Mouse (Mus musculus) liver, embryonic 13.5 days (tissue): Measurements from ENCODE around the gene Drap1. TPM values are rescaled to one million over a fixed set of nuclear protein-coding genes. Genes with fewer than 3 reads are reported as not detected.

Experiments used
- ATAC-seq: fragments of 200-750 bp; cut with Nextera tagmentation; 2 replicates; pipeline ENCODE4 v1.8.0; 2017; ENCODE audit warnings: low read depth, mild to moderate bottlenecking, moderate number of reproducible peaks, moderate library complexity
- DNase-seq: peaks from one replicate; pipeline ENCODE4 v3.0.0; 2022
- H3K27ac ChIP-seq: fragments of 300-500 bp; sonication (generic); 2 replicates; pipeline ENCODE4 v1.5.1; 2015; ENCODE audit warnings: moderate library complexity, mild to moderate bottlenecking, inconsistent platforms
- H3K27me3 ChIP-seq: fragments of 300-500 bp; sonication (generic); 2 replicates; pipeline ENCODE4 v1.6.1; 2015; ENCODE audit warnings: mild to moderate bottlenecking, inconsistent platforms
- H3K36me3 ChIP-seq: fragments of 300-500 bp; sonication (generic); 2 replicates; pipeline ENCODE4 v1.6.1; 2015; ENCODE audit warnings: mild to moderate bottlenecking, inconsistent platforms
- H3K4me1 ChIP-seq: fragments of 300-500 bp; sonication (generic); replicated peaks from 2 replicates; pipeline ENCODE4 v1.6.1; 2015; ENCODE audit warnings: inconsistent platforms
- H3K4me2 ChIP-seq: fragments of 300-500 bp; sonication (generic); 2 replicates; pipeline ENCODE4 v1.6.1; 2015; ENCODE audit warnings: inconsistent platforms, mild to moderate bottlenecking, moderate library complexity
- H3K4me3 ChIP-seq: fragments of 300-500 bp; sonication (generic); replicated peaks from 2 replicates; pipeline ENCODE4 v1.5.1; 2015; ENCODE audit warnings: mild to moderate bottlenecking, inconsistent platforms
- H3K9ac ChIP-seq: fragments of 300-500 bp; sonication (generic); 2 replicates; pipeline ENCODE4 v1.6.1; 2015; ENCODE audit warnings: mild to moderate bottlenecking, inconsistent platforms
- H3K9me3 ChIP-seq: fragments of 300-500 bp; sonication (generic); replicated peaks from 2 replicates; pipeline ENCODE4 v1.6.1; 2016; ENCODE audit warnings: inconsistent platforms
- WGBS: fragments of 180-500 bp; shearing (Covaris S2); methylation state at CpG from one replicate; pipeline ENCODE4 v1.1.7; 2015; ENCODE audit not compliant: insufficient replicate concordance; 5-methylcytosine and 5-hydroxymethylcytosine counted together
- polyA plus RNA-seq: library from polyadenylated mRNA; unstranded; fragments of >200 nt; fragmentation: Nextera tagmentation; extraction: Ambion mirVana; gene quantifications from 2 replicates; pipeline ENCODE4 v1.2.1, GENCODE M21; 2015

Gene Drap1
- polyA plus RNA-seq, 1 experiment from 2014 or later = 90.0 TPM

DNA sequence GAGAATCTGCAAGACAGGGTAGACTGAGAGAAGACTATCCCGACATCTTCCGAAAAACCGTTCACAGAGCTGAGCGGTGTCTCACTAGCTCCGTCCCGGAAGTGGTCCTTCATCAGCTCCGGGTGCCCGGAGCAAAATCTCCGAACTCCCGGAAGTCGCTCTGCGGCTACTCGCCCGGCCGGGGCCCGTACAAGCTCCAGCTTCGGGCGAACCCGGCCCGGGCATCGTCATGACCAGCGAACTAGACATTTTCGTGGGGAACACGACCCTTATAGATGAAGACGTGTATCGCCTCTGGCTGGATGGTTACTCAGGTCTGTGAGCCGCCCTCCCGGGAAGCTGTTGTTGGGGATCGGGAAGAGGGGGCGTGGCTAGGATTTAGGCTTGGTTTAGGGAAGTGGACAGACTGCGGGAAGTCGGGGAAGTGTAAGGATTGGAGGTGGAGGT, 35.7 kb upstream of the Drap1 start, which contains the start of gene Fibp:
TSS of gene Fibp (plus strand) at position 151 of the 447 bp plus-strand sequence.
- Histone ChIP-seq H3K36me3 (peaks cover 31% of the 10 kb centered on the region), H3K9ac (peak within 1 kb of the TSS; percentile 82), H3K4me2 (peak within 1 kb of the TSS; percentile 88), H3K27me3 (0 out of 2 replicates have a peak, but pooled peaks cover 6% of the 10 kb centered on the region), H3K27ac (peak within 1 kb of the TSS; percentile 56; the same call in 1 of the 2 replicates), H3K9me3 (no peaks in the 10 kb centered on the region), H3K4me3 (peak within 1 kb of the TSS; percentile 75), H3K4me1 (peaks cover 56% of the 10 kb centered on the region)
- under 1% methylated on average over 32 of the region's 32 CpGs for WGBS
- peak; percentile 80 for DNase-seq
- ATAC-seq = peak; percentile 72

DNA sequence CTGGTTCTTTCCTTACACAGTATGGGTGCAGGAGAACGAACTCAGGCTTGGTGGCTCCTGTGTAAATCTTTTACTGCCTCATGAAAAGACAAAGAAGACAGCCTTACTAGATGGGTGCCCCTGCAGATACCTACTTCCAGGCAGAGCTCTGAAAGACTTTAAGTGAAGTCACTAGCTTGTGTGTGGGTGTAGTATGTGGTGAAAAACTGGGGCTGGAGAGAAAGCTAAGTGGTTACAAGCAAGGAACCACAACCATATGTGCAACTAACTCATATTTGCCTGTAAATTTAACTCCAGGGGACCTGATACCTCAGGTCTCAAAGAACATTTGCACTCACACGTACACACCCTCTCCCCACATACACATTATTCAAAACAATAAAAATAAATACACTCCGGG, 35.1 kb upstream of the Drap1 start:
- H3K36me3 ChIP-seq = peaks cover 26% of the 10 kb centered on the region
- DNase-seq (no peak), ATAC-seq (no peak)
- H3K4me1 ChIP-seq = peaks cover 62% of the 10 kb centered on the region
- peak overlapping the region; percentile 75 for H3K4me3 ChIP-seq
- 30% methylated on average over 3 of the region's 3 CpGs for WGBS
- H3K27me3 ChIP-seq = 0 out of 2 replicates have a peak, but pooled peaks cover 6% of the 10 kb centered on the region
- H3K4me2 ChIP-seq = peak overlapping the region; percentile 88
- peak overlapping the region; percentile 82 for H3K9ac ChIP-seq
- H3K27ac ChIP-seq = no peak overlapping the region; the same call in 1 of the 2 replicates
- H3K9me3 ChIP-seq = no peaks in the 10 kb centered on the region

DNA sequence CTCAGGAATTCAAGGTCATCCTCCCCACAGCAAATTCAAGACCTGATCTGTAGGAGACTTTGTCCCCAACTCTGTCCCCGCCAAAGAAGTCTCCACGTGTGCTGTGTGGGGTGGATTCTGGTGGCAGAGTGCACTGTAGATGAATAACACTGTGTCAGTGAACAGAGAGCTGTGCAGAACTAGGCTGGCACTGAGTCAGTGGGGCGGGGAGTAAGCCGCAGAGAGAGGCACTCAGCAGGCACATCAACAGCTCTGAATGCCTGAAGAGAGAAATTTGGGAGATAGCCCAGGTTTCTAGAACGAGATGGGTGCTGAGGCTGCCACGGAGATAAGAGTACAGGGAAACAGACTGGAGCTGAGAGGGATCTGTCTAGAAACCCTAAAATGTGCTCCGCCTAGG, 34.2 kb upstream of the Drap1 start:
- 0 out of 2 replicates have a peak, but pooled peaks cover 6% of the 10 kb centered on the region for H3K27me3 ChIP-seq
- ATAC-seq = no peak
- no peak overlapping the region for H3K4me3 ChIP-seq
- no peaks in the 10 kb centered on the region for H3K9me3 ChIP-seq
- H3K27ac ChIP-seq = no peak overlapping the region
- H3K9ac ChIP-seq = no peak overlapping the region
- peaks cover 17% of the 10 kb centered on the region for H3K36me3 ChIP-seq
- H3K4me2 ChIP-seq = peak overlapping the region; percentile 6; the same call in 1 of the 2 replicates
- H3K4me1 ChIP-seq = peaks cover 63% of the 10 kb centered on the region
- 59% methylated on average over 7 of the region's 7 CpGs for WGBS
- DNase-seq = no peak

DNA sequence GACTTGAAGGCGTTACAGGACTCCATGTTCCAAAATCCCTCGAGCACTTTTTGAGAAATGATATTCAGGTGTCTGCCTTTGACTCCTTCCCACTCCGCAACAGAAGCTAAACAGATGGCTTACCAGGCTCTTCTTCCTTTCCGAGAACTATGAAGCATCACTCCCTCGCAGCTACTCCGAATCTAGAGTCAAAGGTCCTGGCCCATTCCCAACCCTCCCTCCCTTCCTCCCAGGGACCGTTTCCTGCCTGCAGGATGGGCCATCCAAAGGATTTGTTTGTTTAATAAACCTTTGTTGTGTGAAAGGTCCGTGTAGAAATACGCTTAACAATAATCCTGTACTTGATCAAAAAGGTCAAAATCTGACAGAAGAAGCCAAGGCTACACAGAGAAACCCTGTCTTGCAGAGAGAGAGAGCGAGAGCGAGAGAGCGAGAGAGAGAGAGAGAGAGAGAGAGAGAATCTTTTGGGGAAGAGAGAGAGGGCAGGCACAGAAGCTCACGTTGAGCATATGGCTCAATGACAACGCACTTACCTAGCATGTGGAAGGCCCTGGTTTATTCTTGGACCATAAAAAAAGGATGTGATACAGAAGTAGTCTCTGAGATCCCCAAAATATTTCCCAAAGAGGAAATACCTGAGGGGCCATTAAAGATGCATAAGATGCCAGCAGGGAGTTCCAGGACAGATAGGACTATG, 33.1 kb upstream of the Drap1 start, which contains the start of gene Ccdc85b:
TSS of gene Ccdc85b (minus strand) at position 149 of the 697 bp plus-strand sequence.
- peak within 1 kb of the TSS; percentile 77 for H3K27ac ChIP-seq
- no peak for DNase-seq
- 0 out of 2 replicates have a peak, but pooled peaks cover 6% of the 10 kb centered on the region for H3K27me3 ChIP-seq
- H3K4me2 ChIP-seq = peak within 1 kb of the TSS; percentile 99
- H3K9me3 ChIP-seq = no peaks in the 10 kb centered on the region
- ATAC-seq = peak; percentile 4
- H3K9ac ChIP-seq = peak within 1 kb of the TSS; percentile 79
- H3K4me3 ChIP-seq = peak within 1 kb of the TSS; percentile 72
- H3K36me3 ChIP-seq = peaks cover 9% of the 10 kb centered on the region; the same call in 1 of the 2 replicates
- H3K4me1 ChIP-seq = peaks cover 63% of the 10 kb centered on the region
- 15% methylated on average over 14 of the region's 14 CpGs for WGBS

DNA sequence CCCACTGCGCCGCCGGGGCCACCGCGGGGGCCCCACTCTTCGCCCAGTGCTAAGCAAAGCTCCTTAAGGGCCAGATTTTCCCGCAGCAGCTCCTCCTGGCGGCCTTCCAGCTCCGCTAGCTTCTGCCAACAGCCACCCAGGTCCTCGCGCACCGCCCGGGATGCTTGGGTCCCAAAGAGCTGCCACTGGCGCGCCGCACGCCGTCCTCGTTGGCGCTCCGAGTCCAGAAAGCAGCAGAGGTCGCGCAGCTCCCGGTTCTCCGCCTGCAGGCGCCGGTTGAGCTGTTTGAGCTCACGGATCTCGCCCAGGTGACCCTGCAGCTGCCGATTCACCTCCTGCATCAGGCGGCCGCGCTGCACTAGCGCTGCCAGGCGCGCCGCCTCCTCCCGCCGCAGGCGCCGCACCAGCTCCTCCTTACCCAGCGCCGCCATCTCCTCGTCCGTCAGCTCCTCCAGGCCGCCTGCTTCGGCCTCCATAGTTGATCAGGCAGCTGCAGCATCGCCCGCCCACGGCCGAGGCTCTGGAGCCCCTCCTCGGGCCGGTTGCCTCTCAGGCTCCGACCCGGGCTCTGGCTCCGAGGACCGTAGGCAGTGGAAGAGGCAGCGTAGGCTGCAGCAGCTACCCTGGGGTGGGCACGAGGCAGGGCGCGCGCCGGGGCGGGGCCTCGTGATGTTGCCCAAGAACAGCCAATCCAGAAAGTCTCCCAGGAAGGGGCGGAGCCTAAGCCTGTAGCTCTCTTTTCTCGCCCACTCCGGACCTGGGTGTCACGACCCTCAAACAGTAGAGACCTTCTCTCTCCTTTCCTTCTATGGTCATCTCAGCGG, 32.4 kb upstream of the Drap1 start:
- Histone ChIP-seq H3K27ac (peak overlapping the region; percentile 77), H3K9ac (peak overlapping the region; percentile 79), H3K4me1 (peaks cover 63% of the 10 kb centered on the region), H3K4me2 (peak overlapping the region; percentile 99), H3K36me3 (0 out of 2 replicates have a peak, but pooled peaks cover 2% of the 10 kb centered on the region), H3K4me3 (peak overlapping the region; percentile 72), H3K27me3 (0 out of 2 replicates have a peak, but pooled peaks cover 6% of the 10 kb centered on the region), H3K9me3 (no peaks in the 10 kb centered on the region)
- ATAC-seq (peak; percentile 88), DNase-seq (peak; percentile 88)
- WGBS = under 1% methylated on average over 70 of the region's 70 CpGs

DNA sequence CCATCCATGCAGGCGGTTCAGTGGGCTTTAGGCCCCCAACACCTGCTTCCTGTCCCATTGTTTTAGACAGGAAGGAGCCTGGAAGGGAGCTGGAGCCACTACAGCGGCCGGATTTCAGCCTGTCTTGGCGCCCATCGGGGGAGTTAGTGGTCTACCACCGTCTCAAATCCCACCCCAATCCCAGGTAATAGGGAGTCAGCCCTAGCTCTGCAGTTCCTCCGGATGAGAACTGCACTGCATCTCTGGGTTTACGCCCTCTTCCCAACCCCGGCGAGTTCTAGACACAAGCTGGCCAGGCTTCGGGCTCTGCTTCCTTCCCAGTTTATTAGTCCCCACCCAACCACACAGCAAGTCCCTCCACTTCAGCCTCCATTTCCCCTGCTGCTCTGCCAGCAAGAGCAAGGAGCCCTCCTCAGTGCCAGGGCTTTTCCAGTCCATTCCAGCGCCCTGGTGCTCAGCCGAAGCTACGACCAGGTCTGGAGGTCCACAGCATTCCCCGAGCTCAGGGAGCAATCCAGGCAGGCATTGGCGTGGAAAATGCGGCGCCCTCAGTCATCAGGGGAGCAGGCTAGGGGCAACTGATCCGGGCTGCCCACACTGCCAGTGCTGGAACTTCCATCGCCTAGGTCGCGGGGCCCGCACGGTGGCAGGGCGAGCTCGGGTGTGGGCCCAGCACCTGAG, 31.6 kb upstream of the Drap1 start:
- peak overlapping the region; percentile 77 for H3K27ac ChIP-seq
- H3K27me3 ChIP-seq = 0 out of 2 replicates have a peak, but pooled peaks cover 6% of the 10 kb centered on the region
- H3K4me3 ChIP-seq = peak overlapping the region; percentile 72
- H3K4me2 ChIP-seq = peak overlapping the region; percentile 99
- DNase-seq (no peak), ATAC-seq (no peak)
- H3K4me1 ChIP-seq = peaks cover 59% of the 10 kb centered on the region
- H3K9me3 ChIP-seq = no peaks in the 10 kb centered on the region
- 3% methylated on average over 26 of the region's 26 CpGs for WGBS
- H3K36me3 ChIP-seq = 0 out of 2 replicates have a peak, but pooled peaks cover 2% of the 10 kb centered on the region
- peak overlapping the region; percentile 79 for H3K9ac ChIP-seq

DNA sequence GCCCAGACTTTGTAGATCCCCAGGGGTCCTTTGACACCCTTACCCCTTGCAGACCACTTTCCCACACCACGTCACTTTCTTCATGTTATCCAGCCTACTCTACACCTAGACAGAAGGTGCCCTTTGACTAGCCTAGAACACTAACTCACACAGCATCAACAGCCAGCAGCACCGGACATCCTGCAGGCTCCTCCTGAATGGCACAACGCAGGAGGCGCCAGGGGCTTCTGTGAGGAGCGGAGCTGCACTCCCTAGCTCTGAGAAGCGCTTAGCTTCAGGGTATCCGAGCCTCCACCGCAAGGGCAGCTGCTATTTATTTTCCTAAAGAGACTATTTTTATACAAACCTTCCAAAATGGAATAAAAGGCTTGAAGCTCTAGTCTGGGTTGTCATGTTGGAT, 30.8 kb upstream of the Drap1 start:
- Histone ChIP-seq H3K27ac (no peak overlapping the region), H3K9me3 (no peaks in the 10 kb centered on the region), H3K4me1 (peaks cover 52% of the 10 kb centered on the region), H3K4me2 (peak overlapping the region; percentile 99), H3K36me3 (0 out of 2 replicates have a peak, but pooled peaks cover 2% of the 10 kb centered on the region), H3K4me3 (peak overlapping the region; percentile 72; the same call in 1 of the 2 replicates), H3K9ac (peak overlapping the region; percentile 79), H3K27me3 (peaks cover 8% of the 10 kb centered on the region)
- 59% methylated on average over 8 of the region's 8 CpGs for WGBS
- DNase-seq (no peak), ATAC-seq (no peak)

DNA sequence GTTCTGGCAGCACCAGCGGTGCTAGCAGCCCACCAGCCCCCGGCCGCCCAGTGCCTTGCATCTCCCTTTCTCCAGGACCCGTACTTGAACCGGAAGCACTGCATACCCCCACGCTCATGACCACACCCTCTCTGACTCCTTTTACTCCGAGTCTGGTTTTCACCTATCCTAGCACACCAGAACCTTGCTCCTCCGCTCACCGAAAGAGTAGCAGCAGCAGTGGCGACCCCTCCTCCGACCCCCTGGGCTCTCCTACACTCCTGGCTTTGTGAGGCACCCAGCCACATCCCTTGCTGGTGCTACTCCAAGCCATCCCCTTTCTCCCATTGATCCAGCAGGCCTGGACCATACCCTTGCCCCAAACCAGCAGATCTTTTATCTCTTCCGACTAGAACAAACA, 30.3 kb upstream of the Drap1 start:
- H3K4me1 ChIP-seq = peaks cover 49% of the 10 kb centered on the region
- DNase-seq (no peak), ATAC-seq (no peak)
- no peak overlapping the region for H3K27ac ChIP-seq
- H3K9me3 ChIP-seq = no peaks in the 10 kb centered on the region
- H3K27me3 ChIP-seq = peaks cover 13% of the 10 kb centered on the region
- H3K4me2 ChIP-seq = peak overlapping the region; percentile 99
- H3K36me3 ChIP-seq = 0 out of 2 replicates have a peak, but pooled peaks cover 2% of the 10 kb centered on the region
- 69% methylated on average over 12 of the region's 12 CpGs for WGBS
- H3K4me3 ChIP-seq = no peak overlapping the region
- no peak overlapping the region for H3K9ac ChIP-seq

DNA sequence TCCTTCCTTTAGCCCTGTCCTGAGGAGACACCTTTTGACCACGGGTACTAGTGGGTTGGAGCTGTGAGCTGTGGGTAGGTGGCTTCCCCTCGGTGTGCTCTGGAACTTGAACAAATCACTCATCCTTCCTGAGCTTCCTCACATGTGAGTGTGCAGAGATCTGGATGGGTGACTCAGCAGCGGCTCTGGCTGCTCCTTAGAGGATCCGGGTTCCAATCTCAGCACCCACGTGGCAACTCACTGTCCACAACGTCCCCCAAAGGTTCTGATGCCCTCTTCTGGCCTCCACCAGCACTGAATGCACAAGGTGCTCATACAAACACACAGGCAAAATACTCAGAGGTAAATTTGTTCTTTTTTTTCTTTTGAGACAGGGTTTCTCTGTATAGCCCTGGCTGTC, 27.0 kb upstream of the Drap1 start:
- no peak overlapping the region for H3K4me2 ChIP-seq
- H3K4me1 ChIP-seq = peaks cover 45% of the 10 kb centered on the region
- no peak overlapping the region for H3K4me3 ChIP-seq
- no peak for DNase-seq
- H3K27ac ChIP-seq = no peak overlapping the region
- H3K27me3 ChIP-seq = peaks cover 46% of the 10 kb centered on the region
- H3K36me3 ChIP-seq = 0 out of 2 replicates have a peak, but pooled peaks cover 2% of the 10 kb centered on the region
- 60% methylated on average over 6 of the region's 6 CpGs for WGBS
- ATAC-seq = no peak
- no peak overlapping the region for H3K9ac ChIP-seq
- no peaks in the 10 kb centered on the region for H3K9me3 ChIP-seq

DNA sequence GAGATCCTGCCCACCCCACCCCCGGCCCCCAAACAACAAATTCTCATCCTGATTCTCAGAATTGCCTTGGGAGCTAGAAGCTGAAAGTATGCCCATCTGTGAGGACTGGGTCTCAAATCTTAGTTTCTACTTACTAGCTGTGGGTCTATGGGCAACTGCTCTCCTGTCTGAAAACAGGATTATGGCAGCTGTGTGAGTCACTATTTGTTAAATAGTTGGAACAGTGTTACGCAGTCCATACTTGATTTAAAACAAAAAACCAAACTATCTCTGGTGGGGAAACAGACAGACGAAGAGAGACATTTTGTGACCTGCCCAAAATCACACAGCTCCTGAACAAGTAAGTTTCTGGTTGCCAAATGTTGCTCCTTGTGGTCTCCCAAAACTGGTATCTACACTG, 24.9 kb upstream of the Drap1 start:
- Histone ChIP-seq H3K4me1 (peaks cover 24% of the 10 kb centered on the region), H3K27me3 (peaks cover 60% of the 10 kb centered on the region), H3K4me2 (no peak overlapping the region), H3K9me3 (no peaks in the 10 kb centered on the region), H3K27ac (no peak overlapping the region), H3K36me3 (0 out of 2 replicates have a peak, but pooled peaks cover 2% of the 10 kb centered on the region), H3K4me3 (no peak overlapping the region), H3K9ac (no peak overlapping the region)
- DNase-seq (no peak), ATAC-seq (no peak)
- WGBS = 68% methylated on average over 3 of the region's 3 CpGs
